Mouse (Mus musculus) testis, adult 10 weeks (tissue): ENCODE results near the gene H3f3a. TPM values are rescaled to one million over a fixed set of nuclear protein-coding genes. Genes with fewer than 3 reads are reported as not detected.

Experiments used
- polyA plus RNA-seq: library from polyadenylated mRNA; stranded (reverse); fragments of 350-450 nt; fragmentation: Illumina TruSeq; extraction: RNeasy Lipid Tissue Mini Kit (QIAGEN cat#74804); gene quantifications from one replicate; pipeline ENCODE4 v1.2.3, GENCODE M21; 2014; ENCODE audit warnings: low read depth, low replicate concordance

The H3f3a gene
- polyA plus RNA-seq: 861 TPM

DNA sequence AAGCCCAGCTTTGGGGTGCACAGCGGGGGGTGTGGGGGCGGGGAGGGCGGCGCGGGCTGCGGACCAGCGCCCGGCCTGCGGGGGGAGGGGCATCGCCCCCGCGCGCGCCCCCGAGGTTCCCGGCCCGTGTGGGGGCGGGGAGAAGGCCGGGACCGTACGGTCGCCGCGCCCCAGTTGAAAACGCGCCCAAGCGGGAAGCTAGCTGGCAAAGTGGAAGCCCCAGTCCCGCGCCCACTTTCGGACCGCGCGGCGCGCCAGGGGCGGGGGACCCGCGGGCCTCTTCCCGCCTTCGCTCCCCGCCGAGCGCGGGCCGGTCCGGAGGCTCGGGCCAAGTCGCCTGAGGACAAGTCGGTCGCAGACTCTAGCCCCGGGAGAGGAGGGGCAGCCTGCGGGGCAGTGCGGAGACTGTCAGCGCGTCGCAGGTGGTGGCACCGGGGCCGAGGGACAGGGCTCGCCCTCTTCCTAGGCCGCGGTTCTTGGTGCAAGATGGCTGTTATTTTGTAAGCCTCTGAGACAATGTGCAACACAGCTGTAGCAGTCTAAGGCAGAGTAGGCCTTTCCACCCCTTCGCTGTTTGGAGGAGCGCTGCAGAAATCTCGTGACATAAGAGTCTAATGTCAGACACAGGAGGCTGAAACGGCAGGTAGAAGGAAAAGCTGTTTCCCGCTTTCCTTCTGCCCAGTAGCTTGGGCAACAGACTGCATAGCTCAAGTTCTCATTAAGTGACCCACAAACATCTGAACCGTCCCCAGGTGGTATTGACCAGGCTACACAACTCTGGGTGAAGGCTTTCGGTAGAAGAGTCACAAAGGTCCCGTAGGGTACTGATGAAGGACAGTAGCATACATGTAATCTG, at the start of gene H3f3a:
Gene H3f3a, minus strand, starts transcription at position 59 of the 856 bp plus-strand sequence.

DNA sequence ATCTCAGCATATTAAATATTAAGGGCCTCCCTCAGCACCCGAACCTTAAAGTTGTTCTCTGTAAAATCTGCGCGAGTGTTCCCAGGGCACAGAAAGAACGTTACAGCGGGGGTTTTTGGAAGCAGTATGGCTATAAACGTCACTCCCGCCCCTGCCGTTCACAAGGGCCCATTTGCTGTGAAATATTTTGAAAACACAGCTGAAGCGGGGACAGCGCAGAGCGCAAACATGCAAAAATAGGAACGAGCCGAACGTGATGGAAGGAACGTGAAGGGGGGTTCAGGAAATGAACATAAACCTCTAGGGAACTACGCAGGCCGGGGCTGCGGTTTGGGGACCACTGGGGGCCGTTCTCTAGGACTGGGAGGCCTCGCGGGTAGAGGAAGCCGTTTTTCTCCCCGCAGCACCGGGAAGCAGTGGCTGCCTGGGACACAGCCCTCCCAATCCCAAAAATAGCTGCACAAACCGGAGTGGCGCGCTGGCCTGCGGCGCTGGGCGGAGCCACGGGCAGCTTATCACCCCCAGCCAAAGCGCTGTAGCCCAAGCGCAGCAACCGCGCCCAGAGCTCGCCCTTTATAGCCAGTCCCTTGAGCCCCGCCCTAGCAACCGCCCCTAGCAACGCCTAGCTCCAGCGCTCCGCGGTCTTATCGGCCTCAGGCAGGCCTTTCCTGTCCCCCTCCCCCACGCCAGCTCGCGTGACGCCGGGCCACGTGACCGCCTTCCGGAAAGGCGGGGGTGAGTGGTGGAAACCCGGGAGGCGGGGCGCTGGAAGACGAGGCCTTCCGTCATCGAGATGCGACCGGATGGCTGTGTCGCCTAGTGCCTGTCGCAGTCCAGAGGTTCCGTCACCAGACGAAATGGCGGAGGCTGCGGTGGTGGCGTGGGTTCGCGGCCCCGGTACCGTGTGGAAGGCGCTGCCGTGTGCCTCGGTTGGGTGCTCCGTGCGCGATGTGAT, 36.9 kb upstream of the H3f3a start, which contains the start of gene Sde2:
Gene Sde2, plus strand, starts transcription at position 812 of the 955 bp plus-strand sequence.

Other genes with a start within 250 kb of the H3f3a start
- 24.0 TPM for gene Parp1, start 245.0 kb downstream of the H3f3a start, polyA plus RNA-seq
- 40.4 TPM for gene Lin9, start 172.8 kb downstream of the H3f3a start, polyA plus RNA-seq
- not detected for gene Mixl1, start 116.9 kb downstream of the H3f3a start, polyA plus RNA-seq
- 47.7 TPM for gene Acbd3, start 87.9 kb downstream of the H3f3a start, polyA plus RNA-seq
- gene Sde2, start 37.2 kb upstream of the H3f3a start, polyA plus RNA-seq: 12.2 TPM
- gene Lefty2, start 79.2 kb upstream of the H3f3a start, polyA plus RNA-seq: 0.13 TPM
- 0.36 TPM for gene Pycr2, start 90.3 kb upstream of the H3f3a start, polyA plus RNA-seq
- 0.13 TPM for gene Lefty1, start 121.1 kb upstream of the H3f3a start, polyA plus RNA-seq
- 0.78 TPM for gene Tmem63a, start 128.4 kb upstream of the H3f3a start, polyA plus RNA-seq
- 43.8 TPM for gene Ephx1, start 207.0 kb upstream of the H3f3a start, polyA plus RNA-seq
- not detected for gene 9130409I23Rik, start 237.3 kb upstream of the H3f3a start, polyA plus RNA-seq